Mouse (Mus musculus) liver, postnatal 0 days (tissue): Measurements from ENCODE around the gene Pglyrp3. TPM values are rescaled to one million over a fixed set of nuclear protein-coding genes. Genes with fewer than 3 reads are reported as not detected.

Experiments used
- ATAC-seq: fragments of 200-750 bp; cut with Nextera tagmentation; 2 replicates; pipeline ENCODE4 v1.8.0; 2017; ENCODE audit warnings: mild to moderate bottlenecking, moderate library complexity
- DNase-seq: peaks from one replicate; pipeline ENCODE4 v3.0.0-alpha.2; 2016
- H3K27ac ChIP-seq: fragments of 300-500 bp; sonication (generic); 2 replicates; pipeline ENCODE4 v1.5.1; 2014; ENCODE audit warnings: antibody characterized with exemption, moderate library complexity, mild to moderate bottlenecking, low read depth
- H3K27me3 ChIP-seq: fragments of 300-500 bp; sonication (generic); 2 replicates; pipeline ENCODE4 v1.6.1; 2014; ENCODE audit warnings: low read length, control low read depth, mixed read lengths; ENCODE audit not compliant: insufficient read depth
- H3K36me3 ChIP-seq: fragments of 300-500 bp; sonication (generic); replicated peaks from 2 replicates; pipeline ENCODE4 v1.6.1; 2014; ENCODE audit warnings: mild to moderate bottlenecking, control low read depth, low read length, moderate library complexity, mixed read lengths; ENCODE audit not compliant: insufficient read depth
- H3K4me1 ChIP-seq: fragments of 300-500 bp; sonication (generic); 2 replicates; pipeline ENCODE4 v1.6.1; 2014; ENCODE audit warnings: antibody characterized with exemption, mild to moderate bottlenecking, control low read depth; ENCODE audit not compliant: insufficient read depth
- H3K4me2 ChIP-seq: fragments of 300-500 bp; sonication (generic); 2 replicates; pipeline ENCODE4 v1.6.1; 2014; ENCODE audit warnings: low read depth, mild to moderate bottlenecking, low read length, moderate library complexity, mixed read lengths
- H3K4me3 ChIP-seq: fragments of 300-500 bp; sonication (generic); 2 replicates; pipeline ENCODE4 v1.5.1; 2014; ENCODE audit warnings: low read depth, low read length
- H3K9ac ChIP-seq: fragments of 300-500 bp; sonication (generic); replicated peaks from 2 replicates; pipeline ENCODE4 v1.6.1; 2014; ENCODE audit warnings: mild to moderate bottlenecking, moderate library complexity
- H3K9me3 ChIP-seq: fragments of 300-500 bp; sonication (generic); 2 replicates; pipeline ENCODE4 v1.6.1; 2016; ENCODE audit warnings: mild to moderate bottlenecking, control low read depth, low read length, mixed read lengths
- CTCF ChIP-seq: sonication (generic); IDR thresholded peaks from 2 replicates; pipeline ENCODE4 v1.5.1; 2016; ENCODE audit warnings: antibody characterized with exemption, low read depth
- EP300 ChIP-seq: IDR thresholded peaks from 2 replicates; pipeline ENCODE4 v1.6.1; 2016; ENCODE audit warnings: antibody characterized with exemption, low read depth, mild to moderate bottlenecking
- WGBS: fragments of 180-500 bp; shearing (Covaris S2); extraction: QIAGEN DNeasy Blood & Tissue Kit; methylation state at CpG from one replicate; pipeline ENCODE4 v1.1.7; 2014; ENCODE audit not compliant: insufficient replicate concordance; 5-methylcytosine and 5-hydroxymethylcytosine counted together
- microRNA-seq: library from miRNA; unstranded; fragments of <30 nt; microRNA quantifications from one replicate; pipeline ENCODE4, GENCODE M21; 2016
- polyA plus RNA-seq: library from polyadenylated mRNA; unstranded; fragments of >200 nt; fragmentation: Nextera tagmentation; extraction: Ambion mirVana; gene quantifications from 2 replicates; pipeline ENCODE4 v1.2.1, GENCODE M21; 2015

The Pglyrp3 gene
- polyA plus RNA-seq, 1 experiment from 2014 or later = not detected

GRCm38 (mm10) chr3:92080462-92081284, 66.3 kb downstream of the Pglyrp3 start:
- no peaks in the 10 kb centered on the region for H3K9me3 ChIP-seq
- H3K36me3 ChIP-seq = no peaks in the 10 kb centered on the region
- no peak overlapping the region for H3K27ac ChIP-seq
- TF ChIP-seq CTCF (no peak), EP300 (no peak)
- under 1% methylated on average over 65 of the region's 82 CpGs for WGBS
- H3K9ac ChIP-seq = peak overlapping the region; percentile 44
- H3K4me1 ChIP-seq = peaks cover 10% of the 10 kb centered on the region
- DNase-seq (peak; percentile 72), ATAC-seq (peak; percentile 78)
- H3K4me2 ChIP-seq = peak overlapping the region; percentile 90
- peak overlapping the region; percentile 63 for H3K4me3 ChIP-seq
- H3K27me3 ChIP-seq = peaks cover 54% of the 10 kb centered on the region

Small RNA genes lying within 50 kb of the gene (microRNA-seq; reads per million reads assigned to microRNA genes)
- gene Gm23697 = not detected
- gene Gm25145 = not detected

Other genes starting within 250 kb of the Pglyrp3 start
- gene Lor, start 68.6 kb downstream of the Pglyrp3 start, polyA plus RNA-seq = 0.06 TPM in 1 of 2 replicates, not detected in the other
- not detected in 2 replicates for gene Prr9, start 109.4 kb downstream of the Pglyrp3 start, polyA plus RNA-seq
- not detected in 2 replicates for gene Lelp1, start 128.2 kb downstream of the Pglyrp3 start, polyA plus RNA-seq
- gene Sprr2a1, start 201.2 kb downstream of the Pglyrp3 start, polyA plus RNA-seq = not detected in 2 replicates
- gene Sprr2a2, start 201.3 kb downstream of the Pglyrp3 start, polyA plus RNA-seq = 0.21 TPM in 1 of 2 replicates, not detected in the other